Comparison of ENCODE assay signal across 8 mouse cellular contexts in the genomic region with DNA sequence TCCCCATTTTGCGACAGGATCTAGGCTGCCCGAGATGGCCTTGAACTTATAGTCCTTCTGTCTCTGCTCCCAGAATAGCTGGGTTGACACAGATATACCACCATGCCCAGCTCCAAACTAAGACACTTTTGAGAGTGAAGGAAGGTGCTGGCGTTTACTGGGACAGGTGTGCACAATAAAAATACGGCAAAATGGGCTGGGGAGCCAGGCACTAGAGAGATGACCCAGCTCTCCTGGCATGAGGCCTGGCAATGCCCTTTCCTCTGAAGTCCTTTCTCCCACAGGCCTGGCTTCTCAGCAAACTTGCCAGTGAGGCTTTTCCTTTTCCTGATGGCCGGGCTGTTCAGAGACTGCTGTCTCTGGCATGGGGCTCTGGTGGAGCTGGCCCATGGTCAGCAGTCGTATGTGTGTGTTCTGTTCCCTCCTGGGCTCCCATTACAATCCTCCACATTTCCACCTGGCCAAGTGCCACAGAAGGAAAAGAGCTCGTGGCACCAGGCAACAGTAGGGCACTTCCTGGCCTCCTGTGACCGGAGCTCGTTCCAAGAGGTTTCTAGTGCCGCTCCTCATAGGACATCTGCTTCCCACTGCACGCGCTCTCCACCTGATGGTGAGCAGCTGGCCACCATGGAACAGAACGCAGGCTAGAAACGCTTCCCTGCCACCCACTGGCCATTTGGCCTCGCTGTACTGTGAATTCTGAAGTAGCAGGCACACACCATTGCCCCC. TPM values are rescaled to one million over a fixed set of nuclear protein-coding genes. Genes with fewer than 3 reads are reported as not detected.
A peak's percentile ranks its signal among the peaks of the same experiment; 100 is the strongest.
DNase-seq lines count a peak whose midpoint lies in the region; TF ChIP-seq lines count a peak whose summit lies in the region.
"Had no signal": no experiment of that assay in that cellular context is flagged by ENCODE, and none has a peak within 500 bp of the region (broad histone marks: within the 10 kb centered on the region; RNA-seq: fewer than 3 reads in every experiment).

No protein-coding gene starts in this region.

- no peak for TF ChIP-seq POLR2A in cerebellum, adult 2 months (IDR thresholded peaks at IDR 0.05; ENCODE audit: borderline replicate concordance, insufficient read depth, low read length)
- TF ChIP-seq POLR2A in myocyte (IDR thresholded peaks at IDR 0.05; ENCODE audit: insufficient read length, low read depth) = no peak

- H3K4me1 ChIP-seq in cerebellum, adult 2 months (ENCODE audit: control insufficient read depth, insufficient read depth, low read length) = peaks cover 10% of the 10 kb centered on the region

- no peak for TF ChIP-seq CTCF in cerebellum, adult 2 months (IDR thresholded peaks at IDR 0.05; ENCODE audit: borderline replicate concordance, insufficient read depth, low read depth, low read length)

- peak; percentile 94 for DNase-seq in left cerebral cortex, postnatal 4 days
- DNase-seq in left cerebral cortex, adult 8-10 months (ENCODE audit: low spot score in 2 of 2) = no peak
- peak; percentile 79 to 87 for DNase-seq in cerebellum, adult 2 months
- peak; percentile 22 for DNase-seq in gastrocnemius, postnatal 10 days
- no peak for DNase-seq in frontal cortex, postnatal 25 days (ENCODE audit: low spot score in 2 of 2)
- DNase-seq in thymus, postnatal 10 days (ENCODE audit: low spot score in 2 of 2) = no peak

- no peaks in the 10 kb centered on the region for H3K27me3 ChIP-seq in cerebellum, adult 2 months (ENCODE audit: control insufficient read depth, insufficient read depth, low read length)
- H3K27me3 ChIP-seq in myocyte (ENCODE audit: control insufficient read depth, insufficient read depth, insufficient read length) = no peaks in the 10 kb centered on the region
- H3K27me3 ChIP-seq: embryonic facial prominence, embryonic 12.5 days had no signal

- H3K27ac ChIP-seq in cerebellum, adult 2 months (ENCODE audit: insufficient read depth, low read length) = peak overlapping the region; percentile 35
- H3K27ac ChIP-seq: embryonic facial prominence, embryonic 12.5 days had no signal

- intact Hi-C loops in left cerebral cortex, postnatal 4 days (cut with DNase I) = no loop called here

- no peak overlapping the region for H3K4me2 ChIP-seq in myocyte (ENCODE audit: low read depth)
- H3K4me2 ChIP-seq: embryonic facial prominence, embryonic 12.5 days had no signal

- no peak overlapping the region for H3K4me3 ChIP-seq in cerebellum, adult 2 months (replicated peaks; ENCODE audit: insufficient read depth, low read depth, low read length)
- H3K4me3 ChIP-seq in myocyte = no peak overlapping the region
- H3K4me3 ChIP-seq: embryonic facial prominence, embryonic 12.5 days had no signal

- WGBS in cerebellum, adult 2 months = 7% methylated on average over 15 of the region's 15 CpGs

- H3ac ChIP-seq in myocyte (ENCODE audit: control insufficient read depth, insufficient read length) = no peak overlapping the region

- no peaks in the 10 kb centered on the region for H3K79me2 ChIP-seq in myocyte (ENCODE audit: control insufficient read depth, insufficient read depth)

- peaks cover 6% of the 10 kb centered on the region for H3K36me3 ChIP-seq in myocyte (ENCODE audit: control insufficient read depth, insufficient read depth)

TF ChIP-seq in myocyte, 11 proteins besides CTCF, POLR2A, EP300 and RAD21:
- TF ChIP-seq POLR2AphosphoS2 (IDR thresholded peaks at IDR 0.05; ENCODE audit: insufficient read length, low read depth) (peak; percentile 19), CEBPB (IDR thresholded peaks at IDR 0.05; ENCODE audit: insufficient read depth, poor library complexity, severe bottlenecking) (no peak), MYOG (IDR thresholded peaks at IDR 0.05; ENCODE audit: control insufficient read depth in 1 of 3, insufficient read depth in 1 of 3, insufficient read length in 2 of 3, low read depth in 2 of 3) (peak in 1 of 3 experiments; percentile 14)

RNA-seq across cellular contexts. Expression of gene Snx11, which starts 14.5 kb away (rescaled TPM):
- total RNA-seq in left cerebral cortex, postnatal 4 days (2021) = 10 to 100 TPM; 46.3 to 50.4 TPM
- 10 to 100 TPM; 38.4 to 49.2 (median 44.4) TPM for total RNA-seq in left cerebral cortex, adult 8-10 months (2022)
- 38.5 and 38.9 TPM in 2 replicates for polyA plus RNA-seq in cerebellum, adult 2 months (2012; rRNA removed)
- total RNA-seq in gastrocnemius, postnatal 10 days (2021) = 10 to 100 TPM; 10.5 to 11.6 TPM
- 18.4 TPM for polyA plus RNA-seq in myocyte (2012; fragmentation: generic; extraction: Trizol)

RNA-seq across cellular contexts. Expression of gene Cbx1, which starts 26.0 kb away (rescaled TPM):
- 10 to 100 TPM; 79.3 to 79.5 TPM for total RNA-seq in left cerebral cortex, postnatal 4 days (2021)
- 10 to 100 TPM; 36.5 to 43.3 (median 38.9) TPM for total RNA-seq in left cerebral cortex, adult 8-10 months (2022)
- polyA plus RNA-seq in cerebellum, adult 2 months (2012; rRNA removed) = 37.9 and 40.7 TPM in 2 replicates
- total RNA-seq in gastrocnemius, postnatal 10 days (2021) = 10 to 100 TPM; 45.4 to 58.1 TPM
- 34.6 TPM for polyA plus RNA-seq in myocyte (2012; fragmentation: generic; extraction: Trizol)

Comparison
In these comparisons a context has a peak if more than half of its experiments do, and no peak if none do; other contexts are left out.
1. DNase-seq: peak in left cerebral cortex, postnatal 4 days (single experiment), cerebellum, adult 2 months (2 of 2) and gastrocnemius, postnatal 10 days (single experiment); none in left cerebral cortex, adult 8-10 months (0 of 2), frontal cortex, postnatal 25 days (0 of 2) and thymus, postnatal 10 days (0 of 2).